Mouse (Mus musculus) MEL (cell line): ENCODE data around the gene Tspan32. TPM values are rescaled to one million over a fixed set of nuclear protein-coding genes. Genes with fewer than 3 reads are reported as not detected.

ENCODE experiments used
- DNase-seq: peaks from one replicate; pipeline ENCODE4 v3.0.0; 2011; ENCODE audit warnings: low read depth, low spot score
- H3K27ac ChIP-seq: 2 replicates; pipeline ENCODE4 v1.5.1; 2012; ENCODE audit warnings: low read depth, mild to moderate bottlenecking, control low read depth, low read length, moderate library complexity; ENCODE audit not compliant: control insufficient read depth
- H3K27me3 ChIP-seq, 2 experiments: fragments of 150-350 bp in 1 of 2; sonication (generic) in 1 of 2; 2 replicates each; pipeline ENCODE4 v1.6.1; 2012; ENCODE audit warnings: low read length in 2 of 2, mild to moderate bottlenecking in 2 of 2, improper control_type of control experiment in 1 of 2, moderate library complexity in 1 of 2; ENCODE audit not compliant: insufficient read depth in 2 of 2, control insufficient read depth in 1 of 2
- H3K36me3 ChIP-seq, 2 experiments: 2 replicates each; pipeline ENCODE4 v1.6.1; 2012 to 2014; ENCODE audit warnings: low read length in 2 of 2, improper control_type of control experiment in 1 of 2, inconsistent platforms in 1 of 2, mild to moderate bottlenecking in 1 of 2; ENCODE audit not compliant: insufficient read depth in 2 of 2, control insufficient read depth in 1 of 2
- H3K4me1 ChIP-seq, 2 experiments: fragments of 150-350 bp in 1 of 2; sonication (generic) in 1 of 2; 2 replicates each; pipeline ENCODE4 v1.6.1; 2012; ENCODE audit warnings: low read length in 2 of 2, improper control_type of control experiment in 1 of 2, mild to moderate bottlenecking in 1 of 2; ENCODE audit not compliant: insufficient read depth in 2 of 2, control insufficient read depth in 1 of 2
- H3K4me3 ChIP-seq, 2 experiments: fragments of 150-350 bp in 1 of 2; sonication (generic) in 1 of 2; 2 replicates each; pipeline ENCODE4 v1.5.1; 2012; ENCODE audit warnings: low read depth in 2 of 2, low read length in 2 of 2, mild to moderate bottlenecking in 2 of 2, moderate library complexity in 2 of 2, control low read depth in 1 of 2, improper control_type of control experiment in 1 of 2; ENCODE audit not compliant: control insufficient read depth in 1 of 2, insufficient read depth in 1 of 2
- H3K79me2 ChIP-seq: 2 replicates; pipeline ENCODE4 v1.6.1; 2012; ENCODE audit warnings: mild to moderate bottlenecking, low read length, moderate library complexity; ENCODE audit not compliant: control insufficient read depth, poor library complexity, insufficient read depth
- H3K9ac ChIP-seq: 2 replicates; pipeline ENCODE4 v1.6.1; 2012; ENCODE audit warnings: low read depth, mild to moderate bottlenecking, control low read depth, low read length, moderate library complexity; ENCODE audit not compliant: control insufficient read depth, poor library complexity, severe bottlenecking
- H3K9me3 ChIP-seq: fragments of 150-350 bp; sonication (generic); replicated peaks from 2 replicates; pipeline ENCODE4 v1.6.1; 2012; ENCODE audit warnings: mild to moderate bottlenecking, low read length, improper control_type of control experiment, moderate library complexity; ENCODE audit not compliant: insufficient read depth
- CHD2 ChIP-seq: IDR thresholded peaks from 2 replicates; pipeline ENCODE4 v1.6.1; 2011; ENCODE audit warnings: low read length, improper control_type of control experiment
- CTCF ChIP-seq, 3 experiments: IDR thresholded peaks in 2 of 3; conservative IDR thresholded peaks in 1 of 3; 2 replicates each; pipeline ENCODE4 v1.5.1; 2011 to 2012; ENCODE audit warnings: low read length in 3 of 3, low read depth in 2 of 3, mild to moderate bottlenecking in 2 of 3, improper control_type of control experiment in 1 of 3, inconsistent platforms in 1 of 3, mixed read lengths in 1 of 3, moderate library complexity in 1 of 3; ENCODE audit not compliant: control insufficient read depth in 1 of 3, insufficient read depth in 1 of 3, poor library complexity in 1 of 3, severe bottlenecking in 1 of 3
- EP300 ChIP-seq, 2 experiments: IDR thresholded peaks; 2 replicates each; pipeline ENCODE4 v1.6.1; 2011; ENCODE audit warnings: improper control_type of control experiment in 2 of 2, low read length in 2 of 2, low read depth in 1 of 2, mild to moderate bottlenecking in 1 of 2
- ETS1 ChIP-seq: IDR thresholded peaks from 2 replicates; pipeline ENCODE4 v1.6.1; 2012; ENCODE audit warnings: low read depth, mild to moderate bottlenecking, inconsistent platforms, low read length, improper control_type of control experiment, moderate library complexity
- GATA1 ChIP-seq: IDR thresholded peaks from 2 replicates; pipeline ENCODE4 v1.6.1; 2011; ENCODE audit warnings: low read depth, low read length, improper control_type of control experiment
- KAT2A ChIP-seq: conservative IDR thresholded peaks from 2 replicates; pipeline ENCODE4 v1.6.1; 2012; ENCODE audit warnings: low read depth, low read length, improper control_type of control experiment, inconsistent platforms
- MAX ChIP-seq: IDR thresholded peaks from 2 replicates; pipeline ENCODE4 v1.6.1; 2011; ENCODE audit warnings: low read length, improper control_type of control experiment
- MXI1 ChIP-seq: IDR thresholded peaks from 2 replicates; pipeline ENCODE4 v1.6.1; 2011; ENCODE audit warnings: mild to moderate bottlenecking, low read depth, low read length, improper control_type of control experiment
- MYB ChIP-seq: IDR thresholded peaks from 2 replicates; pipeline ENCODE4 v1.6.1; 2011; ENCODE audit warnings: mild to moderate bottlenecking, low read depth, low read length, improper control_type of control experiment
- MYC ChIP-seq: IDR thresholded peaks from 2 replicates; pipeline ENCODE4 v1.6.1; 2011; ENCODE audit warnings: low read depth, mild to moderate bottlenecking, low read length, improper control_type of control experiment, moderate library complexity
- NELFE ChIP-seq: IDR thresholded peaks from 2 replicates; pipeline ENCODE4 v1.6.1; 2011; ENCODE audit warnings: low read depth, low read length, improper control_type of control experiment
- POLR2AphosphoS2 ChIP-seq: IDR thresholded peaks from 2 replicates; pipeline ENCODE4 v1.6.1; 2011; ENCODE audit warnings: low read length, improper control_type of control experiment
- POLR2AphosphoS5 ChIP-seq: IDR thresholded peaks from 2 replicates; pipeline ENCODE4 v1.6.1; 2012; ENCODE audit warnings: low read depth, borderline replicate concordance, mild to moderate bottlenecking, inconsistent platforms, low read length, moderate library complexity, mixed read lengths
- RAD21 ChIP-seq: IDR thresholded peaks from 2 replicates; pipeline ENCODE4 v1.6.1; 2011; ENCODE audit warnings: mild to moderate bottlenecking, low read depth, low read length, improper control_type of control experiment
- RCOR1 ChIP-seq: IDR thresholded peaks from 2 replicates; pipeline ENCODE4 v1.6.1; 2012; ENCODE audit warnings: low read depth, mild to moderate bottlenecking, inconsistent platforms, low read length, improper control_type of control experiment
- SMC3 ChIP-seq: IDR thresholded peaks from 2 replicates; pipeline ENCODE4 v1.6.1; 2011; ENCODE audit warnings: low read depth, low read length, improper control_type of control experiment
- TAL1 ChIP-seq: IDR thresholded peaks from 2 replicates; pipeline ENCODE4 v1.6.1; 2012; ENCODE audit warnings: mild to moderate bottlenecking, inconsistent platforms, low read length, moderate library complexity, mixed read lengths
- TBP ChIP-seq: IDR thresholded peaks from 2 replicates; pipeline ENCODE4 v1.8.0; 2011; ENCODE audit warnings: low read depth, low read length, improper control_type of control experiment
- UBTF ChIP-seq: IDR thresholded peaks from 2 replicates; pipeline ENCODE4 v1.6.1; 2012; ENCODE audit warnings: low read depth, mild to moderate bottlenecking, inconsistent platforms, low read length, improper control_type of control experiment, moderate library complexity, borderline replicate concordance; ENCODE audit not compliant: insufficient read depth
- USF1 ChIP-seq: IDR thresholded peaks from 2 replicates; pipeline ENCODE4 v1.6.1; 2014; ENCODE audit warnings: low read depth, mild to moderate bottlenecking, inconsistent platforms, low read length, improper control_type of control experiment, moderate library complexity
- ZKSCAN1 ChIP-seq: IDR thresholded peaks from 2 replicates; pipeline ENCODE4 v1.6.1; 2012; ENCODE audit warnings: low read depth, mild to moderate bottlenecking, inconsistent platforms, low read length, improper control_type of control experiment, moderate library complexity
- polyA plus RNA-seq, 2 experiments: library from polyadenylated mRNA; stranded (reverse) in 1 of 2; unstranded in 1 of 2; fragments of >175 nt in 1 of 2; fragments of >200 nt in 1 of 2; gene quantifications; 2 replicates each; pipeline versions ENCODE4 v1.2.1 to v1.2.4; 2012; ENCODE audit warnings: low replicate concordance in 2 of 2, low read depth in 1 of 2; ENCODE audit not compliant: insufficient read length in 2 of 2, insufficient read depth in 1 of 2, missing spikeins in 1 of 2
- total RNA-seq: library from RNA; depleted of rRNA; stranded (reverse); fragments of 300-350 nt; gene quantifications from 2 replicates; pipeline ENCODE4 v1.2.3, GENCODE M21; 2012

Tspan32 gene
- total and polyA plus RNA-seq, 3 experiments: 53.5 to 212 (median 205) TPM

- H3K9ac ChIP-seq: no peak overlapping the region; the same call in 1 of the 2 replicates
- H3K27me3 ChIP-seq: no peaks in the 10 kb centered on the region
- DNase-seq: peak; percentile 38
- TF ChIP-seq ETS1 (peak; percentile 4; the same call in 1 of the 2 replicates), RCOR1 (no peak), NELFE (no peak), RAD21 (no peak), UBTF (no peak), EP300 (IDR thresholded peaks at IDR 0.05; ENCODE audit: low read depth in 1 of 2, low read length in 2 of 2) (peak in 1 of 2 experiments; percentile 25; a peak in 1 of 4 replicates), TAL1 (peak; percentile 31; the same call in 1 of the 2 replicates)
- peak overlapping the region; percentile 95 for H3K27ac ChIP-seq
- peaks cover 12% of the 10 kb centered on the region for H3K79me2 ChIP-seq
- no peaks in the 10 kb centered on the region for H3K9me3 ChIP-seq
- H3K4me3 ChIP-seq: no peak overlapping the region
- H3K4me1 ChIP-seq: peaks cover 38 to 55% of the 10 kb centered on the region in 2 experiments
- H3K36me3 ChIP-seq: peaks cover 2 to 50% of the 10 kb centered on the region in 2 experiments; a peak in 3 of 4 replicates
Observed at GRCm38 (mm10) chr7:143059202-143059870, 54.5 kb downstream of the Tspan32 start.

- no peak overlapping the region for H3K27ac ChIP-seq
- peaks cover 3% of the 10 kb centered on the region; the same call in 1 of the 2 replicates for H3K79me2 ChIP-seq
- H3K4me3 ChIP-seq: no peak overlapping the region
- peaks cover 2 to 19% of the 10 kb centered on the region in 2 experiments; a peak in 3 of 4 replicates for H3K36me3 ChIP-seq
- no peak overlapping the region for H3K9ac ChIP-seq
- DNase-seq: no peak
- H3K9me3 ChIP-seq: no peaks in the 10 kb centered on the region
- H3K27me3 ChIP-seq: no peaks in the 10 kb centered on the region
- peaks cover 14 to 23% of the 10 kb centered on the region in 2 experiments for H3K4me1 ChIP-seq
- no peak for TF ChIP-seq NELFE
- no peak for TF ChIP-seq CHD2
- TF ChIP-seq POLR2AphosphoS2: no peak
- TF ChIP-seq KAT2A: no peak
- TF ChIP-seq ZKSCAN1: no peak
- no peak for TF ChIP-seq CTCF (IDR thresholded peaks at IDR 0.05 in 2 of 3, conservative IDR thresholded peaks at IDR 0.05 in 1 of 3; ENCODE audit: control insufficient read depth in 1 of 3, insufficient read depth in 1 of 3, low read depth in 2 of 3, low read length in 3 of 3, poor library complexity in 1 of 3, severe bottlenecking in 1 of 3)
- TF ChIP-seq SMC3: no peak
- no peak for TF ChIP-seq POLR2AphosphoS5
- no peak for TF ChIP-seq MXI1
- no peak for TF ChIP-seq MYC
- TF ChIP-seq MAX: no peak
- no peak for TF ChIP-seq USF1
- no peak for TF ChIP-seq TBP
- no peak for TF ChIP-seq GATA1
- TF ChIP-seq UBTF: no peak
- TF ChIP-seq MYB: no peak
Observed at GRCm38 (mm10) chr7:143062704-143063103, 57.9 kb downstream of the Tspan32 start.
